Mouse (Mus musculus): ENCODE measurements around the gene Cpn1. TPM values are rescaled to one million over a fixed set of nuclear protein-coding genes. Genes with fewer than 3 reads are reported as not detected.

Gene Cpn1
- total and polyA plus RNA-seq, 2 experiments from 2014 or later: 0.12 TPM; not detected in 1

DNA sequence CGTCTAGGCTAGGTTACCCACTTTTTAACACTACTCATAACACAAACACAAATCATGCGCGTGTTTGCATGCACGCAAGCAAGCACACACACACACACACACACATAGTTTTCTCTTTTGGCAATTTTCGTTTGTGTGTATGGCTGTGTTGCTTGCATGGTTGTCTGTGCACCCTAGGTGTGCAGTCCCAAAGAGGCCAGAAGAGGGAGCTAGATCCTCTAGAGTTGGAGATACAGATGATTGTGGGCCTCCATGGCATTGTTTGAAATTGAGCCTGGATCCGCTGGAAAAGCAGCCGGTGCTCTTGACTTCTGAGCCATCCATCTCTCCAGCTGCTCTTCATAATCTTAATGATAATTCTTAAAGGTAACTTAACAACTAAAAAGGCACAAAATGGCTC is 79.9 kb downstream of the Cpn1 start:
- Histone ChIP-seq H3K27ac (ENCODE audit: low read depth) (no peak overlapping the region), H3K9ac (replicated peaks; ENCODE audit: low read depth, low read length) (no peak overlapping the region), H3K9me3 (replicated peaks; ENCODE audit: control insufficient read depth, low read length) (no peaks in the 10 kb centered on the region), H3K4me1 (ENCODE audit: control insufficient read depth, insufficient read depth) (no peaks in the 10 kb centered on the region), H3K4me3 (ENCODE audit: low read depth, low read length) (no peak overlapping the region), H3K4me2 (ENCODE audit: low read depth, low read length) (no peak overlapping the region), H3K36me3 (replicated peaks; ENCODE audit: control insufficient read depth, insufficient read depth, low read length) (peaks cover 44% of the 10 kb centered on the region), H3K27me3 (ENCODE audit: control insufficient read depth, insufficient read depth, low read length) (no peaks in the 10 kb centered on the region)
- TF ChIP-seq EP300 (IDR thresholded peaks at IDR 0.05; ENCODE audit: low read depth): no peak
- peak; percentile 20 for TF ChIP-seq CTCF (IDR thresholded peaks at IDR 0.05; ENCODE audit: low read depth)
- DNase-seq (ENCODE audit: low spot score) (no peak), ATAC-seq (ENCODE audit: insufficient read depth, low read depth) (no peak)
- 90% methylated on average over 7 of the region's 7 CpGs for WGBS

Other genes with a start within 250 kb of the Cpn1 start
- gene Cutc, start 233.6 kb downstream of the Cpn1 start, total RNA-seq (2014; rRNA removed; ENCODE audit: low replicate concordance): 1.1 and 14.7 TPM in 2 replicates
- 15.1 and 15.8 TPM in 2 replicates for gene Cutc, start 233.6 kb downstream of the Cpn1 start, polyA plus RNA-seq (2015; fragmentation: Nextera tagmentation; extraction: Ambion mirVana)
- gene Cox15, start 233.6 kb downstream of the Cpn1 start, total RNA-seq (2014; rRNA removed; ENCODE audit: low replicate concordance): 29.5 and 31.0 TPM in 2 replicates
- 9.4 and 9.8 TPM in 2 replicates for gene Cox15, start 233.6 kb downstream of the Cpn1 start, polyA plus RNA-seq (2015; fragmentation: Nextera tagmentation; extraction: Ambion mirVana)
- gene Abcc2, start 204.4 kb downstream of the Cpn1 start, total RNA-seq (2014; rRNA removed; ENCODE audit: low replicate concordance): not detected in 2 replicates
- gene Abcc2, start 204.4 kb downstream of the Cpn1 start, polyA plus RNA-seq (2015; fragmentation: Nextera tagmentation; extraction: Ambion mirVana): not detected in 2 replicates
- 12.3 and 12.4 TPM in 2 replicates for gene Dnmbp, start 46.4 kb downstream of the Cpn1 start, total RNA-seq (2014; rRNA removed; ENCODE audit: low replicate concordance)
- gene Dnmbp, start 46.4 kb downstream of the Cpn1 start, polyA plus RNA-seq (2015; fragmentation: Nextera tagmentation; extraction: Ambion mirVana): 5.8 and 6.0 TPM in 2 replicates
- gene Cyp2c23, start 42.7 kb upstream of the Cpn1 start, total RNA-seq (2014; rRNA removed; ENCODE audit: low replicate concordance): not detected in 2 replicates
- gene Cyp2c23, start 42.7 kb upstream of the Cpn1 start, polyA plus RNA-seq (2015; fragmentation: Nextera tagmentation; extraction: Ambion mirVana): not detected in 2 replicates
- 2.4 and 3.4 TPM in 2 replicates for gene Erlin1, start 83.2 kb upstream of the Cpn1 start, total RNA-seq (2014; rRNA removed; ENCODE audit: low replicate concordance)
- gene Erlin1, start 83.2 kb upstream of the Cpn1 start, polyA plus RNA-seq (2015; fragmentation: Nextera tagmentation; extraction: Ambion mirVana): 6.1 and 7.0 TPM in 2 replicates
- 14.7 and 47.1 TPM in 2 replicates for gene Chuk, start 120.9 kb upstream of the Cpn1 start, total RNA-seq (2014; rRNA removed; ENCODE audit: low replicate concordance)
- gene Chuk, start 120.9 kb upstream of the Cpn1 start, polyA plus RNA-seq (2015; fragmentation: Nextera tagmentation; extraction: Ambion mirVana): 19.3 TPM in 2 replicates
- gene Cwf19l1, start 149.3 kb upstream of the Cpn1 start, total RNA-seq (2014; rRNA removed; ENCODE audit: low replicate concordance): 12.5 and 16.0 TPM in 2 replicates
- 9.8 and 10.7 TPM in 2 replicates for gene Cwf19l1, start 149.3 kb upstream of the Cpn1 start, polyA plus RNA-seq (2015; fragmentation: Nextera tagmentation; extraction: Ambion mirVana)
- gene Bloc1s2, start 159.9 kb upstream of the Cpn1 start, total RNA-seq (2014; rRNA removed; ENCODE audit: low replicate concordance): 3.8 and 8.2 TPM in 2 replicates
- gene Bloc1s2, start 159.9 kb upstream of the Cpn1 start, polyA plus RNA-seq (2015; fragmentation: Nextera tagmentation; extraction: Ambion mirVana): 43.4 and 49.7 TPM in 2 replicates
- not detected in 2 replicates for gene Pkd2l1, start 205.9 kb upstream of the Cpn1 start, total RNA-seq (2014; rRNA removed; ENCODE audit: low replicate concordance)
- not detected in 2 replicates for gene Pkd2l1, start 205.9 kb upstream of the Cpn1 start, polyA plus RNA-seq (2015; fragmentation: Nextera tagmentation; extraction: Ambion mirVana)
- not detected in 2 replicates for gene Scd3, start 216.7 kb upstream of the Cpn1 start, total RNA-seq (2014; rRNA removed; ENCODE audit: low replicate concordance)
- 0.14 TPM in 1 of 2 replicates, not detected in the other for gene Scd3, start 216.7 kb upstream of the Cpn1 start, polyA plus RNA-seq (2015; fragmentation: Nextera tagmentation; extraction: Ambion mirVana)

Measured in heart, postnatal 0 days (tissue).